Mouse (Mus musculus) hindbrain, embryonic 12.5 days (tissue): ENCODE measurements around the gene Bloc1s6. TPM values are rescaled to one million over a fixed set of nuclear protein-coding genes. Genes with fewer than 3 reads are reported as not detected.

Experiments used
- ATAC-seq: fragments of 200-750 bp; cut with Nextera tagmentation; 2 replicates; pipeline ENCODE4 v1.8.0; 2017; ENCODE audit warnings: moderate TSS enrichment; ENCODE audit not compliant: low FRiP score
- H3K27ac ChIP-seq: fragments of 300-500 bp; sonication (generic); 2 replicates; pipeline ENCODE4 v1.5.1; 2016; ENCODE audit warnings: mild to moderate bottlenecking
- H3K27me3 ChIP-seq: fragments of 300-500 bp; sonication (generic); 2 replicates; pipeline ENCODE4 v1.6.1; 2016; ENCODE audit warnings: mild to moderate bottlenecking
- H3K36me3 ChIP-seq: fragments of 300-500 bp; sonication (generic); 2 replicates; pipeline ENCODE4 v1.6.1; 2016; ENCODE audit warnings: mild to moderate bottlenecking
- H3K4me1 ChIP-seq: fragments of 300-500 bp; sonication (generic); 2 replicates; pipeline ENCODE4 v1.6.1; 2016
- H3K4me2 ChIP-seq: fragments of 300-500 bp; sonication (generic); replicated peaks from 2 replicates; pipeline ENCODE4 v1.6.1; 2016; ENCODE audit warnings: mild to moderate bottlenecking
- H3K4me3 ChIP-seq: fragments of 300-500 bp; sonication (generic); 2 replicates; pipeline ENCODE4 v1.5.1; 2016; ENCODE audit warnings: mild to moderate bottlenecking
- H3K9ac ChIP-seq: fragments of 300-500 bp; sonication (generic); 2 replicates; pipeline ENCODE4 v1.6.1; 2016; ENCODE audit warnings: mild to moderate bottlenecking, moderate library complexity
- H3K9me3 ChIP-seq: fragments of 300-500 bp; sonication (generic); replicated peaks from 2 replicates; pipeline ENCODE4 v1.6.1; 2016; ENCODE audit warnings: mild to moderate bottlenecking
- WGBS: fragments of 180-500 bp; shearing (Covaris S2); methylation state at CpG from one replicate; pipeline ENCODE4 v1.1.7; 2016; 5-methylcytosine and 5-hydroxymethylcytosine counted together
- polyA plus RNA-seq: library from polyadenylated mRNA; unstranded; fragments of >200 nt; fragmentation: Nextera tagmentation; extraction: Ambion mirVana; gene quantifications from 2 replicates; pipeline ENCODE4 v1.2.1, GENCODE M21; 2016

The Bloc1s6 gene
- polyA plus RNA-seq, 1 experiment from 2014 or later, result 73.9 TPM

- WGBS, result 85% methylated on average over 3 of the region's 3 CpGs
Observed at GRCm38 (mm10) chr2:122716301-122716842, 21.9 kb upstream of the Bloc1s6 start.

GRCm38 (mm10) chr2:122719232-122719631 lies 19.1 kb upstream of the Bloc1s6 start:
- no peak overlapping the region for H3K27ac ChIP-seq
- no peak overlapping the region for H3K4me3 ChIP-seq
- H3K4me1 ChIP-seq, result no peaks in the 10 kb centered on the region
- no peaks in the 10 kb centered on the region for H3K27me3 ChIP-seq
- no peak overlapping the region for H3K4me2 ChIP-seq
- H3K9ac ChIP-seq, result no peak overlapping the region
- H3K36me3 ChIP-seq, result no peaks in the 10 kb centered on the region
- H3K9me3 ChIP-seq, result no peaks in the 10 kb centered on the region
- ATAC-seq, result no peak
- WGBS, result 65% methylated on average over 1 of the region's 1 CpGs

More at GRCm38 (mm10) chr2:122716301-122716842, 21.9 kb upstream of the Bloc1s6 start:
- no peak overlapping the region for H3K4me2 ChIP-seq
- H3K9ac ChIP-seq, result no peak overlapping the region
- H3K4me1 ChIP-seq, result no peaks in the 10 kb centered on the region
- H3K9me3 ChIP-seq, result no peaks in the 10 kb centered on the region
- no peak for ATAC-seq
- H3K4me3 ChIP-seq, result no peak overlapping the region
- H3K36me3 ChIP-seq, result no peaks in the 10 kb centered on the region
- H3K27me3 ChIP-seq, result no peaks in the 10 kb centered on the region
- no peak overlapping the region for H3K27ac ChIP-seq

GRCm38 (mm10) chr2:122720564-122720963 lies 17.7 kb upstream of the Bloc1s6 start:
- WGBS, result 79% methylated on average over 3 of the region's 3 CpGs

GRCm38 (mm10) chr2:122725604-122726003 lies 12.7 kb upstream of the Bloc1s6 start:
- Histone ChIP-seq H3K36me3 (no peaks in the 10 kb centered on the region), H3K9ac (no peak overlapping the region), H3K9me3 (no peaks in the 10 kb centered on the region), H3K27me3 (no peaks in the 10 kb centered on the region), H3K4me2 (no peak overlapping the region), H3K4me3 (no peak overlapping the region), H3K27ac (no peak overlapping the region), H3K4me1 (no peaks in the 10 kb centered on the region)
- ATAC-seq, result no peak
- WGBS, result 59% methylated on average over 10 of the region's 10 CpGs

More at GRCm38 (mm10) chr2:122720564-122720963, 17.7 kb upstream of the Bloc1s6 start:
- no peak overlapping the region for H3K9ac ChIP-seq
- no peaks in the 10 kb centered on the region for H3K4me1 ChIP-seq
- no peak overlapping the region for H3K4me3 ChIP-seq
- H3K4me2 ChIP-seq, result no peak overlapping the region
- no peaks in the 10 kb centered on the region for H3K27me3 ChIP-seq
- H3K36me3 ChIP-seq, result no peaks in the 10 kb centered on the region
- no peak for ATAC-seq
- H3K9me3 ChIP-seq, result no peaks in the 10 kb centered on the region
- no peak overlapping the region for H3K27ac ChIP-seq

GRCm38 (mm10) chr2:122731456-122731855 lies 6.8 kb upstream of the Bloc1s6 start:
- H3K4me3 ChIP-seq, result no peak overlapping the region
- ATAC-seq, result no peak
- no peaks in the 10 kb centered on the region for H3K36me3 ChIP-seq
- no peaks in the 10 kb centered on the region for H3K9me3 ChIP-seq
- WGBS, result 52% methylated on average over 2 of the region's 2 CpGs
- H3K4me1 ChIP-seq, result no peaks in the 10 kb centered on the region
- peaks cover 15% of the 10 kb centered on the region for H3K27me3 ChIP-seq
- H3K27ac ChIP-seq, result no peak overlapping the region
- H3K4me2 ChIP-seq, result no peak overlapping the region
- H3K9ac ChIP-seq, result no peak overlapping the region

- peak overlapping the region; percentile 95; the same call in 1 of the 2 replicates for H3K27ac ChIP-seq
- 38% methylated on average over 7 of the region's 7 CpGs for WGBS
- H3K4me1 ChIP-seq, result peaks cover 11% of the 10 kb centered on the region
- peaks cover 14% of the 10 kb centered on the region for H3K27me3 ChIP-seq
- H3K36me3 ChIP-seq, result peaks cover 5% of the 10 kb centered on the region; the same call in 1 of the 2 replicates
- ATAC-seq, result no peak
- H3K9me3 ChIP-seq, result no peaks in the 10 kb centered on the region
- peak overlapping the region; percentile 63 for H3K4me2 ChIP-seq
- H3K4me3 ChIP-seq, result peak overlapping the region; percentile 90
- peak overlapping the region; percentile 94 for H3K9ac ChIP-seq
Observed at GRCm38 (mm10) chr2:122739023-122739422, 720 bp downstream of the Bloc1s6 start.

GRCm38 (mm10) chr2:122746461-122746860 lies 8.2 kb downstream of the Bloc1s6 start:
- Histone ChIP-seq H3K27me3 (no peaks in the 10 kb centered on the region), H3K4me1 (no peaks in the 10 kb centered on the region), H3K4me2 (no peak overlapping the region), H3K36me3 (peaks cover 45% of the 10 kb centered on the region), H3K9me3 (no peaks in the 10 kb centered on the region), H3K27ac (no peak overlapping the region), H3K4me3 (no peak overlapping the region), H3K9ac (no peak overlapping the region)
- WGBS, result 88% methylated on average over 9 of the region's 9 CpGs
- ATAC-seq, result no peak

- ATAC-seq, result no peak
- 0 out of 2 replicates have a peak, but pooled peaks cover 3% of the 10 kb centered on the region for H3K36me3 ChIP-seq
- H3K9me3 ChIP-seq, result no peaks in the 10 kb centered on the region
- no peak overlapping the region for H3K9ac ChIP-seq
- no peaks in the 10 kb centered on the region for H3K27me3 ChIP-seq
- no peak overlapping the region for H3K4me3 ChIP-seq
- no peaks in the 10 kb centered on the region for H3K4me1 ChIP-seq
- WGBS, result 19% methylated on average over 7 of the region's 7 CpGs
- H3K4me2 ChIP-seq, result no peak overlapping the region; the same call in 1 of the 2 replicates
- no peak overlapping the region for H3K27ac ChIP-seq
Observed at GRCm38 (mm10) chr2:122753739-122754343, 15.5 kb downstream of the Bloc1s6 start.

GRCm38 (mm10) chr2:122759791-122760190 lies 21.5 kb downstream of the Bloc1s6 start:
- no peaks in the 10 kb centered on the region for H3K4me1 ChIP-seq
- 96% methylated on average over 1 of the region's 1 CpGs for WGBS
- no peak overlapping the region for H3K4me3 ChIP-seq
- H3K4me2 ChIP-seq, result no peak overlapping the region
- no peak overlapping the region for H3K9ac ChIP-seq
- H3K27me3 ChIP-seq, result peaks cover 20% of the 10 kb centered on the region
- H3K36me3 ChIP-seq, result no peaks in the 10 kb centered on the region
- H3K9me3 ChIP-seq, result no peaks in the 10 kb centered on the region
- no peak overlapping the region for H3K27ac ChIP-seq
- no peak for ATAC-seq

GRCm38 (mm10) chr2:122762991-122763390 lies 24.7 kb downstream of the Bloc1s6 start:
- no peak overlapping the region for H3K4me2 ChIP-seq
- H3K9ac ChIP-seq, result no peak overlapping the region
- H3K4me1 ChIP-seq, result peaks cover 8% of the 10 kb centered on the region
- peaks cover 40% of the 10 kb centered on the region for H3K27me3 ChIP-seq
- H3K36me3 ChIP-seq, result no peaks in the 10 kb centered on the region
- 67% methylated on average over 3 of the region's 3 CpGs for WGBS
- H3K9me3 ChIP-seq, result no peaks in the 10 kb centered on the region
- no peak overlapping the region for H3K4me3 ChIP-seq
- no peak overlapping the region for H3K27ac ChIP-seq
- no peak for ATAC-seq

- peaks cover 8% of the 10 kb centered on the region for H3K4me1 ChIP-seq
- peaks cover 40% of the 10 kb centered on the region for H3K27me3 ChIP-seq
- H3K9ac ChIP-seq, result no peak overlapping the region
- H3K36me3 ChIP-seq, result no peaks in the 10 kb centered on the region
- no peak for ATAC-seq
- H3K4me2 ChIP-seq, result no peak overlapping the region; the same call in 1 of the 2 replicates
- no peak overlapping the region for H3K4me3 ChIP-seq
- H3K27ac ChIP-seq, result no peak overlapping the region
- no peaks in the 10 kb centered on the region for H3K9me3 ChIP-seq
- 57% methylated on average over 6 of the region's 6 CpGs for WGBS
Observed at GRCm38 (mm10) chr2:122764526-122764925, 26.2 kb downstream of the Bloc1s6 start.

GRCm38 (mm10) chr2:122765071-122765793 lies 26.9 kb downstream of the Bloc1s6 start, which contains the start of gene Sqor:
Gene Sqor, plus strand, starts transcription at chr2:122765237.
- ATAC-seq, result peak; percentile 63
- Histone ChIP-seq H3K27me3 (peaks cover 40% of the 10 kb centered on the region), H3K9me3 (no peaks in the 10 kb centered on the region), H3K36me3 (no peaks in the 10 kb centered on the region), H3K27ac (no peak within 1 kb of the TSS), H3K4me1 (peaks cover 8% of the 10 kb centered on the region), H3K4me2 (peak within 1 kb of the TSS; percentile 84), H3K4me3 (peak within 1 kb of the TSS; percentile 43), H3K9ac (peak within 1 kb of the TSS; percentile 43)
- WGBS, result 1% methylated on average over 44 of the region's 46 CpGs
